Mouse (Mus musculus): Measurements from ENCODE around the gene Ppara. TPM values are rescaled to one million over a fixed set of nuclear protein-coding genes. Genes with fewer than 3 reads are reported as not detected.

Ppara gene
- polyA plus RNA-seq, 1 experiment from 2014 or later, result 2.7 TPM

DNA sequence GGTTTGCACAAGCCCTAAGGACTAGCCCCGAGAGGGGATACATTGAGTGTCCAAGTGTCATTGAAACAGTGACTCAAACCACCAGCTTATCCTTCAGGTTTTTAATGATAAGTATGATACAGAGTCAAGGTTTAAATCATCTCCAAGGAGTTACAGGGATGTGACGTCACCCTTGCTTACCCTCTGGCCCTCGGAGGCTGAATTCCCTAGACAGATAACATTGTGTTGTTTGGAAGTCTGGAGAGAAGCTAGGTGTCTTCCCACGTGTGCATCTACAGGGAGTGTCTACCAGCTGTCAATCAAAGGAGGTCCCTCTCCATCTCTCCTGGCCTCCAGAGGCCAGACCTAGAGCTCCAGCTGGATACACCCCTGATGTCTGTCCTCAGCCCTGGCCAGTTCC is 72.1 kb downstream of the Ppara start:
- no peak overlapping the region for H3K9ac ChIP-seq
- H3K4me3 ChIP-seq (ENCODE audit: low read depth, low read length), result no peak overlapping the region
- no peaks in the 10 kb centered on the region for H3K9me3 ChIP-seq (ENCODE audit: low read depth, low read length)
- no peaks in the 10 kb centered on the region for H3K27me3 ChIP-seq (ENCODE audit: insufficient read depth, low read length)
- peaks cover 8% of the 10 kb centered on the region for H3K4me1 ChIP-seq (ENCODE audit: insufficient read depth)
- TF ChIP-seq CTCF (IDR thresholded peaks at IDR 0.05; ENCODE audit: low read depth), result no peak
- no peaks in the 10 kb centered on the region for H3K36me3 ChIP-seq (ENCODE audit: insufficient read depth)
- H3K4me2 ChIP-seq, result no peak overlapping the region
- DNase-seq, result no peak
- WGBS, result 62% methylated on average over 4 of the region's 4 CpGs
- ATAC-seq (ENCODE audit: insufficient read depth), result no peak
- H3K27ac ChIP-seq (ENCODE audit: low read depth), result no peak overlapping the region

- Histone ChIP-seq H3K4me3 (ENCODE audit: low read depth, low read length) (no peak overlapping the region), H3K4me1 (ENCODE audit: insufficient read depth) (peaks cover 8% of the 10 kb centered on the region), H3K27ac (ENCODE audit: low read depth) (no peak overlapping the region), H3K9ac (no peak overlapping the region), H3K4me2 (no peak overlapping the region), H3K27me3 (ENCODE audit: insufficient read depth, low read length) (no peaks in the 10 kb centered on the region), H3K36me3 (ENCODE audit: insufficient read depth) (no peaks in the 10 kb centered on the region), H3K9me3 (ENCODE audit: low read depth, low read length) (no peaks in the 10 kb centered on the region)
- 86% methylated on average over 4 of the region's 4 CpGs for WGBS
- no peak for ATAC-seq (ENCODE audit: insufficient read depth)
- no peak for DNase-seq
- no peak for TF ChIP-seq CTCF (IDR thresholded peaks at IDR 0.05; ENCODE audit: low read depth)
Measured at GRCm38 (mm10) chr15:85807404-85807803, 72.6 kb downstream of the Ppara start.

GRCm38 (mm10) chr15:85808031-85808430 is 73.2 kb downstream of the Ppara start:
- TF ChIP-seq CTCF (IDR thresholded peaks at IDR 0.05; ENCODE audit: low read depth), result no peak
- WGBS, result 78% methylated on average over 6 of the region's 6 CpGs
- Histone ChIP-seq H3K27ac (ENCODE audit: low read depth) (no peak overlapping the region), H3K36me3 (ENCODE audit: insufficient read depth) (no peaks in the 10 kb centered on the region), H3K4me3 (ENCODE audit: low read depth, low read length) (no peak overlapping the region), H3K9ac (no peak overlapping the region), H3K27me3 (ENCODE audit: insufficient read depth, low read length) (no peaks in the 10 kb centered on the region), H3K4me2 (no peak overlapping the region), H3K9me3 (ENCODE audit: low read depth, low read length) (no peaks in the 10 kb centered on the region), H3K4me1 (ENCODE audit: insufficient read depth) (peaks cover 8% of the 10 kb centered on the region)
- DNase-seq (no peak), ATAC-seq (ENCODE audit: insufficient read depth) (no peak)

GRCm38 (mm10) chr15:85808434-85808833 is 73.7 kb downstream of the Ppara start:
- H3K4me2 ChIP-seq, result no peak overlapping the region
- ATAC-seq (ENCODE audit: insufficient read depth) (no peak), DNase-seq (no peak)
- no peak overlapping the region for H3K4me3 ChIP-seq (ENCODE audit: low read depth, low read length)
- no peak for TF ChIP-seq CTCF (IDR thresholded peaks at IDR 0.05; ENCODE audit: low read depth)
- H3K36me3 ChIP-seq (ENCODE audit: insufficient read depth), result no peaks in the 10 kb centered on the region
- no peak overlapping the region for H3K9ac ChIP-seq
- no peaks in the 10 kb centered on the region for H3K9me3 ChIP-seq (ENCODE audit: low read depth, low read length)
- no peak overlapping the region for H3K27ac ChIP-seq (ENCODE audit: low read depth)
- no peaks in the 10 kb centered on the region for H3K27me3 ChIP-seq (ENCODE audit: insufficient read depth, low read length)
- WGBS, result 56% methylated on average over 8 of the region's 8 CpGs
- peaks cover 8% of the 10 kb centered on the region for H3K4me1 ChIP-seq (ENCODE audit: insufficient read depth)

GRCm38 (mm10) chr15:85809091-85809490 is 74.3 kb downstream of the Ppara start:
- 80% methylated on average over 12 of the region's 12 CpGs for WGBS

GRCm38 (mm10) chr15:85810462-85810805 is 75.7 kb downstream of the Ppara start:
- Histone ChIP-seq H3K4me2 (peak overlapping the region; percentile 88), H3K4me3 (ENCODE audit: low read depth, low read length) (peak overlapping the region; percentile 81), H3K36me3 (ENCODE audit: insufficient read depth) (no peaks in the 10 kb centered on the region), H3K9me3 (ENCODE audit: low read depth, low read length) (no peaks in the 10 kb centered on the region), H3K27ac (ENCODE audit: low read depth) (no peak overlapping the region), H3K4me1 (ENCODE audit: insufficient read depth) (peaks cover 8% of the 10 kb centered on the region), H3K9ac (peak overlapping the region; percentile 23; the same call in 1 of the 2 replicates), H3K27me3 (ENCODE audit: insufficient read depth, low read length) (no peaks in the 10 kb centered on the region)
- ATAC-seq (ENCODE audit: insufficient read depth) (no peak), DNase-seq (no peak)
- TF ChIP-seq CTCF (IDR thresholded peaks at IDR 0.05; ENCODE audit: low read depth), result no peak
- WGBS, result 69% methylated on average over 5 of the region's 5 CpGs

More at GRCm38 (mm10) chr15:85809091-85809490, 74.3 kb downstream of the Ppara start:
- H3K27ac ChIP-seq (ENCODE audit: low read depth), result no peak overlapping the region
- peaks cover 8% of the 10 kb centered on the region for H3K4me1 ChIP-seq (ENCODE audit: insufficient read depth)
- H3K4me2 ChIP-seq, result no peak overlapping the region
- no peak for DNase-seq
- no peak overlapping the region for H3K9ac ChIP-seq
- ATAC-seq (ENCODE audit: insufficient read depth), result no peak
- H3K9me3 ChIP-seq (ENCODE audit: low read depth, low read length), result no peaks in the 10 kb centered on the region
- no peaks in the 10 kb centered on the region for H3K36me3 ChIP-seq (ENCODE audit: insufficient read depth)
- no peaks in the 10 kb centered on the region for H3K27me3 ChIP-seq (ENCODE audit: insufficient read depth, low read length)
- H3K4me3 ChIP-seq (ENCODE audit: low read depth, low read length), result no peak overlapping the region
- TF ChIP-seq CTCF (IDR thresholded peaks at IDR 0.05; ENCODE audit: low read depth), result no peak

DNA sequence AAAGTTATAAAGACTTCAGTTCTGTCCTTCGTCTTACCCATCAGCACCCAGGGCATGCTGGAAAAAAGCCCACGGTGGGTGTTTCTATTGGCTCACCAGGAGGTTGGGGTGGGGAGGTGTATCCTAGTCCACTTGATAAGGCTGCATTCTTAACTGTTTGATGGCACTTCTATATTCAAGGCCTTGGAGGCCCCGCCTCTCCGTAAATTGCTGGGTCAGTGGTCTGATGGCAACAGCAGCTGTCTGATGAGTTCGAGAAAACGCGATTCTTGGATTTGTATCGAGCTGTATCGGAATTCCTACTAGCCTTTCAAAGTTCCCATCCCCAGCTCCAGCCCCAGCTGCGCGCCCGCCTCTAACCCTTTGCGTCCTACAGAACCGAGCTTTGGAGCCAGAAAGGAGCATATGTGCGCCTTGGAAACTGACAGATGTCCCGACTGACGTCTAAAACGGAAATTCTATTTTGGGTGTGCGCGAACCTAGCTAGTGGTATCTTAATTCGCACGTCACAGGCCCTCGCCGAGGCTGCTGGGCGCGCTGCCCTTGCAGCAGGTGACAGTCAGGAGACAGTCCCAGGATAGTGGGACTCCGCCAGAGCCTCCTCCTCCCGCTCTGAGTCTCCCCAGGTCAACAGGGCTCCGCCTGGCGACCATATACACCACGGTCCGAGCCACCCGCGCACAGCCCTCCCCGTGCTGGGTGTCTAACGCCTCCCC is 76.2 kb downstream of the Ppara start:
- peak; percentile 91 for ATAC-seq (ENCODE audit: insufficient read depth)

More for the DNA sequence above, 76.2 kb downstream of the Ppara start:
- DNase-seq, result peak; percentile 68
- Histone ChIP-seq H3K27ac (ENCODE audit: low read depth) (peak overlapping the region; percentile 75), H3K4me3 (ENCODE audit: low read depth, low read length) (peak overlapping the region; percentile 81), H3K9ac (peak overlapping the region; percentile 82), H3K9me3 (ENCODE audit: low read depth, low read length) (no peaks in the 10 kb centered on the region), H3K4me2 (peak overlapping the region; percentile 88), H3K36me3 (ENCODE audit: insufficient read depth) (no peaks in the 10 kb centered on the region), H3K27me3 (ENCODE audit: insufficient read depth, low read length) (no peaks in the 10 kb centered on the region), H3K4me1 (ENCODE audit: insufficient read depth) (peaks cover 8% of the 10 kb centered on the region)
- 3% methylated on average over 36 of the region's 36 CpGs for WGBS
- peak; percentile 32 for TF ChIP-seq CTCF (IDR thresholded peaks at IDR 0.05; ENCODE audit: low read depth)

All from lung, embryonic 14.5 days (tissue).